Mouse (Mus musculus) heart, adult 2 months (tissue): ENCODE results near the gene Ppef2. TPM values are rescaled to one million over a fixed set of nuclear protein-coding genes. Genes with fewer than 3 reads are reported as not detected.

ENCODE experiments used
- DNase-seq, 2 experiments: peaks; one replicate each; pipeline ENCODE4 v3.0.0; 2021
- H3K27ac ChIP-seq: fragments of 200-600 bp; 2 replicates; pipeline ENCODE4 v1.8.1; 2022
- H3K27me3 ChIP-seq: fragments of 200-500 bp; 2 replicates; pipeline ENCODE4 v1.6.1; 2012; ENCODE audit warnings: mild to moderate bottlenecking, low read length, inconsistent platforms, mixed read lengths; ENCODE audit not compliant: control insufficient read depth, insufficient read depth
- H3K36me3 ChIP-seq: fragments of 200-500 bp; 2 replicates; pipeline ENCODE4 v1.6.1; 2012; ENCODE audit warnings: low read length, inconsistent platforms; ENCODE audit not compliant: control insufficient read depth, insufficient read depth
- H3K4me1 ChIP-seq: fragments of 200-500 bp; 2 replicates; pipeline ENCODE4 v1.6.1; 2011; ENCODE audit warnings: low read length; ENCODE audit not compliant: control insufficient read depth, insufficient read depth
- H3K4me3 ChIP-seq: fragments of 200-600 bp; 2 replicates; pipeline ENCODE4 v1.8.1; 2022
- H3K79me2 ChIP-seq: fragments of 200-500 bp; replicated peaks from 2 replicates; pipeline ENCODE4 v1.6.1; 2012; ENCODE audit warnings: mild to moderate bottlenecking, inconsistent platforms, low read length, moderate library complexity, mixed read lengths; ENCODE audit not compliant: control insufficient read depth, insufficient read depth
- H3K9ac ChIP-seq: fragments of 200-500 bp; 2 replicates; pipeline ENCODE4 v1.6.1; 2012; ENCODE audit warnings: low read depth, mild to moderate bottlenecking, control low read depth, inconsistent platforms, low read length, mixed read lengths
- CTCF ChIP-seq: fragments of 200-600 bp; IDR thresholded peaks from 2 replicates; pipeline ENCODE4 v1.8.1; 2022; ENCODE audit warnings: antibody characterized with exemption, mild to moderate bottlenecking, moderate library complexity
- EP300 ChIP-seq: fragments of 200-500 bp; IDR thresholded peaks from 2 replicates; pipeline ENCODE4 v1.6.1; 2011; ENCODE audit warnings: low read depth, low read length, control low read depth; ENCODE audit not compliant: insufficient read depth
- POLR2A ChIP-seq: fragments of 200-500 bp; IDR thresholded peaks from 2 replicates; pipeline ENCODE4 v1.6.1; 2011; ENCODE audit warnings: mild to moderate bottlenecking, low read depth, low read length, control low read depth; ENCODE audit not compliant: insufficient read depth
- whole genome bisulfite sequencing: fragments of 180-500 bp; shearing (Covaris S2); methylation state at CpG from one replicate; pipeline ENCODE4 v1.1.7; 2018; 5-methylcytosine and 5-hydroxymethylcytosine counted together
- intact Hi-C: fragments of 180-260 bp; cut with DNase I; formaldehyde crosslinking; loops from one replicate; pipeline ENCODE4 v1.15.1; 2025
- polyA plus RNA-seq: library from polyadenylated mRNA; depleted of rRNA; stranded (reverse); fragments of >200 nt; gene quantifications from 2 replicates; pipeline ENCODE4 v1.2.3, GENCODE M21; 2012
- total RNA-seq, 2 experiments: library from RNA; stranded (reverse); gene quantifications; 2 replicates each; pipeline ENCODE4 v1.2.3; 2021

Ppef2 gene
- total and polyA plus RNA-seq, 3 experiments = 0.74 TPM; not detected in 2

DNA sequence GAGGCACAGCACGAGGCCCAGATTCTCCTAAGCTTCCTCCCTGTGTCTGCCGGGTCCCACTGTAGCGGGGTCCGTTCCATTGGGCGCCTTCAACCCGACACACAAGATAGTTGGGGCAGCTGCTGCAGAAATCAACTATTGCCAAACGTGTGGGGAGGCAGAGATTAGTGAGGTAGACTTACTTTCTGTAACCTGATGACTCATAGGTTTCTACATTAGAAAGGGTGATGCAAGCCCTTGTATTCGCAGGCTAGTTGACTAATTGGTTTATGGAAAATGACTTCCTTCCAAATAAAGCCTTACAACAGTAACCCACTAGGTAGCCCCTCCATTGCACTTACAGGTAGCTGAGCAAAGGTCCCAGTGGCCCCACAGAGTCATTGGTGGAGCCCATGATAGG lies 6.6 kb upstream of the Ppef2 start:
- no peak overlapping the region for H3K27ac ChIP-seq
- H3K36me3 ChIP-seq = no peaks in the 10 kb centered on the region
- no peak for DNase-seq
- WGBS = 88% methylated on average over 8 of the region's 8 CpGs
- TF ChIP-seq POLR2A (no peak), EP300 (no peak), CTCF (no peak)
- H3K27me3 ChIP-seq = no peaks in the 10 kb centered on the region
- no peak overlapping the region for H3K9ac ChIP-seq
- H3K4me1 ChIP-seq = peaks cover 2% of the 10 kb centered on the region
- intact Hi-C loops = no loop called here
- H3K4me3 ChIP-seq = no peak overlapping the region
- H3K79me2 ChIP-seq = no peaks in the 10 kb centered on the region

DNA sequence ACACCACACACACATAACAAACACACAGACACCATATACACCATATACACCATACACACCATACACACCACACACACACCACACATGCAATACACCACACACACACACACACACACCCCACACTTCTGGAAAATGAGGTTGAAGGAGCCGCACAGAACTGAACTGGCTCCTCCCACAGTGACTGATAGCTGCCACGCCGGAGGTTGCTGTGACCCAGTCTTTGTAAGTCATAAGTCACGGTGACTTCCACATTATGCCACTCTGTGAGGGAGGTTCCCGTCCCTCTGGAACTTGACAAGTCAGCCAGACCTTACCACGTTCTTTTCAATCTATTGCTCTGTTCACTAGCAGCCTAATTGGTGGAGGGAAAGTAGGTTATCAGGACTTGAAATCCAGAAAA lies 1.6 kb downstream of the Ppef2 start:
- Histone ChIP-seq H3K36me3 (no peaks in the 10 kb centered on the region), H3K4me1 (no peaks in the 10 kb centered on the region), H3K27me3 (no peaks in the 10 kb centered on the region), H3K27ac (no peak overlapping the region), H3K9ac (no peak overlapping the region), H3K79me2 (no peaks in the 10 kb centered on the region), H3K4me3 (no peak overlapping the region)
- WGBS = 72% methylated on average over 6 of the region's 6 CpGs
- TF ChIP-seq EP300 (no peak), POLR2A (no peak), CTCF (no peak)
- no peak for DNase-seq
- intact Hi-C loops = no loop called here

DNA sequence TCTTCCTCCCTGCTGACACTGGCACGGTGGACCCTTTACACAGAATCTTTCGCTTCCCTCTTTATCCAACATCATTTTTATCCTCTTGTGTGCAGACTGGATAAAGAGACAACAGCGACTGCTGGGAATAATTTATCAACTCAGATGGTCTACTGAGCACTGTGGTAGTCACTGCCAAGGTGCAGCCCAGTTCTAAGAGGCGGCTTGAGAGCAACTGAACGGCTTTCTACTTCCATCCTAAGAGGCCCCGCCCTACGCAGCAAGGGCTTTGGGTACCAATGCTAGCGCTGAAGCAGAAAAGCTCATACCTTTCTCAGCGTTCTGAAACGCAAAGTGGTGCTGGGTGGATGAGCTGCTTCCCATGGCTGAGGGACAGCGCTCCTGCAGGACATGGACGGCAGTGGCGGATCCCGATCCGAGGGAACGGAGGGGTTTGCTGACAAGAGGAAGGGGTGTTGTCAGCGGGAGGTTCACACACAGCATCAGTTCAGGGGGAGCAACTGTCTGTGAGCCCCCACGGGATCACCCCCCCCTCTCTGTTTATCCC lies 3.2 kb downstream of the Ppef2 start:
- 23% methylated on average over 18 of the region's 18 CpGs for WGBS
- Histone ChIP-seq H3K36me3 (no peaks in the 10 kb centered on the region), H3K9ac (no peak overlapping the region), H3K27me3 (no peaks in the 10 kb centered on the region), H3K4me1 (no peaks in the 10 kb centered on the region), H3K79me2 (no peaks in the 10 kb centered on the region), H3K27ac (no peak overlapping the region), H3K4me3 (no peak overlapping the region)
- TF ChIP-seq EP300 (no peak), CTCF (peak; percentile 27; the same call in 1 of the 2 replicates)
- intact Hi-C loops = no loop called here
- no peak for DNase-seq

DNA sequence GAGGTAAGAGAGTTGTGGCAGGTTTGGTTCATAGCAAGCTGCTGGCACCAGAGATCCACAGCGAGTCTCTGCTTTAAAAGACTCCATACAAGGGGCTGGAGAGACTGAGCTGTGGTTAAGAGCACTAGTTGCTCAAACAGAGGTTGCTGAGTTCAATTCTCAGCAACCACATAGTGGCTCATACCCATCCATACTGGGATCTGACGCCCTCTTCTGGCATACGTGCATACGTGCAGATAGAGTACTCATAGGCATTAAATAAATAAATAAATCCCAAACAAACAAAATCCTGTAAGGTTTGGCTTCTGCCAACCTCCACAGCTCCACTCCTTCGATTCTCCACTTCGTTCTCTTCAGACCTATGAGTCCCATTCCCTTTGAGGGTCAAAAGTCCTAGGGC lies 4.0 kb downstream of the Ppef2 start:
- Histone ChIP-seq H3K4me1 (no peaks in the 10 kb centered on the region), H3K9ac (no peak overlapping the region), H3K27me3 (no peaks in the 10 kb centered on the region), H3K4me3 (no peak overlapping the region), H3K79me2 (no peaks in the 10 kb centered on the region), H3K27ac (no peak overlapping the region), H3K36me3 (no peaks in the 10 kb centered on the region)
- no peak for DNase-seq
- TF ChIP-seq CTCF (no peak), POLR2A (no peak), EP300 (no peak)
- intact Hi-C loops = no loop called here
- WGBS = 92% methylated on average over 6 of the region's 6 CpGs

- H3K27me3 ChIP-seq = no peaks in the 10 kb centered on the region
- H3K9ac ChIP-seq = no peak overlapping the region
- H3K4me3 ChIP-seq = no peak overlapping the region
- no peaks in the 10 kb centered on the region for H3K4me1 ChIP-seq
- no peak overlapping the region for H3K27ac ChIP-seq
- DNase-seq = no peak
- WGBS = 71% methylated on average over 11 of the region's 11 CpGs
- H3K79me2 ChIP-seq = no peaks in the 10 kb centered on the region
- H3K36me3 ChIP-seq = no peaks in the 10 kb centered on the region
- TF ChIP-seq CTCF (no peak), EP300 (no peak), POLR2A (no peak)
- intact Hi-C loops = no loop called here
Measured at GRCm38 (mm10) chr5:92248614-92249013, 7.5 kb downstream of the Ppef2 start.

DNA sequence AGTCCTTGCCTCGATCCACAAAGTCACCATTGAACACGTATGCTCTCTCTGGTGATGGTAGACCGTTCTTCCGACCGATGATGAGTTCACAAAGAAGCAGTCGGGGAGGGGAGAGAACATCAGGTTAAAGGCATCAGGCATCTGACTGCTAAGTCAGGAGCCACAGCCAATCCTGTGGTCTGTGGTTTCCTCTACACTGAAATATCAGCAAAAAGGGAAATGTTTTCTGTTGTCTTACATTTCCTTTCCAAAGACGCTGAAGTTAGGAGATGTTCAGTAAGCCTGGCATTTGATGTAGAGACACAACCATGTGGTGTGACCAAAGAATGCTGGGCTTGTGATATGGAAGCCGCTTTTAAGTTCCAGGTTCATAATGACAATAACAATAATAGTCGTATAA lies 10.6 kb downstream of the Ppef2 start:
- 0 out of 2 replicates have a peak, but pooled peaks cover 1% of the 10 kb centered on the region for H3K27me3 ChIP-seq
- TF ChIP-seq POLR2A (no peak), EP300 (no peak), CTCF (no peak)
- H3K9ac ChIP-seq = no peak overlapping the region
- H3K36me3 ChIP-seq = no peaks in the 10 kb centered on the region
- 79% methylated on average over 9 of the region's 9 CpGs for WGBS
- DNase-seq = no peak
- intact Hi-C loops = no loop called here
- no peak overlapping the region for H3K4me3 ChIP-seq
- no peaks in the 10 kb centered on the region for H3K79me2 ChIP-seq
- no peak overlapping the region for H3K27ac ChIP-seq
- no peaks in the 10 kb centered on the region for H3K4me1 ChIP-seq
